Mouse (Mus musculus) ES-E14 (cell line): ENCODE results near the gene Plcb2. TPM values are rescaled to one million over a fixed set of nuclear protein-coding genes. Genes with fewer than 3 reads are reported as not detected.

ENCODE experiments used
- DNase-seq: peaks from one replicate; pipeline ENCODE4 v3.0.0-alpha.2; 2013; ENCODE audit warnings: low read depth, low spot score
- H3K27ac ChIP-seq: 2 replicates; pipeline ENCODE4 v1.5.1; 2012; ENCODE audit warnings: low read depth, mild to moderate bottlenecking, low read length, moderate library complexity, mixed read lengths; ENCODE audit not compliant: poor library complexity, insufficient read depth, severe bottlenecking
- H3K36me3 ChIP-seq: 2 replicates; pipeline ENCODE4 v1.6.1; 2012; ENCODE audit warnings: mild to moderate bottlenecking, low read length, moderate library complexity, mixed read lengths; ENCODE audit not compliant: control insufficient read depth, poor library complexity, insufficient read depth, severe bottlenecking
- H3K4me1 ChIP-seq, 2 experiments: fragments of 150-350 bp in 1 of 2; sonication (generic) in 1 of 2; 2 replicates each; pipeline ENCODE4 v1.6.1; 2012; ENCODE audit warnings: low read length in 2 of 2, mild to moderate bottlenecking in 1 of 2, mixed read lengths in 1 of 2; ENCODE audit not compliant: control insufficient read depth in 2 of 2, insufficient read depth in 2 of 2, poor library complexity in 1 of 2
- H3K4me3 ChIP-seq, 2 experiments: fragments of 150-350 bp in 1 of 2; sonication (generic) in 1 of 2; 2 replicates each; pipeline ENCODE4 v1.5.1; 2012; ENCODE audit warnings: low read length in 2 of 2, low read depth in 1 of 2, mild to moderate bottlenecking in 1 of 2, mixed read lengths in 1 of 2; ENCODE audit not compliant: insufficient read depth in 1 of 2, poor library complexity in 1 of 2, severe bottlenecking in 1 of 2
- H3K9ac ChIP-seq: 2 replicates; pipeline ENCODE4 v1.6.1; 2012; ENCODE audit warnings: low read depth, mild to moderate bottlenecking, low read length, mixed read lengths; ENCODE audit not compliant: poor library complexity, insufficient read depth, severe bottlenecking
- H3K9me3 ChIP-seq: fragments of 150-350 bp; sonication (generic); 2 replicates; pipeline ENCODE4 v1.6.1; 2012; ENCODE audit warnings: low read depth, mild to moderate bottlenecking, low read length; ENCODE audit not compliant: control insufficient read depth, insufficient read depth
- CHD2 ChIP-seq: IDR thresholded peaks from 2 replicates; pipeline ENCODE4 v1.6.1; 2014; ENCODE audit warnings: mild to moderate bottlenecking, low read depth, low read length, inconsistent platforms
- HCFC1 ChIP-seq: IDR thresholded peaks from 2 replicates; pipeline ENCODE4 v1.6.1; 2012; ENCODE audit warnings: low read length, inconsistent platforms, borderline replicate concordance; ENCODE audit not compliant: insufficient read depth
- MAFK ChIP-seq: IDR thresholded peaks from 2 replicates; pipeline ENCODE4 v1.6.1; 2014; ENCODE audit warnings: mild to moderate bottlenecking, low read depth, low read length, inconsistent platforms; ENCODE audit not compliant: insufficient read depth
- ZC3H11A ChIP-seq: IDR thresholded peaks from 2 replicates; pipeline ENCODE4 v1.6.1; 2012; ENCODE audit warnings: low read depth, mild to moderate bottlenecking, inconsistent platforms, low read length, borderline replicate concordance
- ZNF384 ChIP-seq: IDR thresholded peaks from 2 replicates; pipeline ENCODE4 v1.6.1; 2012; ENCODE audit warnings: low read depth, low read length, inconsistent platforms
- in situ Hi-C, 2 experiments: fragments of 600-800 bp; cut with MboI; formaldehyde crosslinking; loops; one replicate each; pipeline ENCODE4 v1.15.1; 2025; ENCODE audit warnings: low sequenced_read_pairs in 2 of 2, inconsistent platforms in 1 of 2; ENCODE audit not compliant: unreplicated experiment in 2 of 2
- total RNA-seq: library from RNA; depleted of rRNA; stranded (reverse); fragments of 300-350 nt; gene quantifications from 2 replicates; pipeline ENCODE4 v1.2.3, GENCODE M21; 2012

The Plcb2 gene
- total RNA-seq, 1 experiment = 0.09 TPM

- H3K9ac ChIP-seq = no peak overlapping the region
- no peak overlapping the region for H3K27ac ChIP-seq
- H3K4me3 ChIP-seq = peak overlapping the region; percentile 0 to 36; a peak in 1 of 4 replicates
- in situ Hi-C loops = no loop called here
- H3K9me3 ChIP-seq = no peaks in the 10 kb centered on the region
- TF ChIP-seq ZC3H11A = peak; percentile 51; the same call in 1 of the 2 replicates
- TF ChIP-seq MAFK = no peak
- H3K36me3 ChIP-seq = no peaks in the 10 kb centered on the region
- H3K4me1 ChIP-seq = peaks cover 2% of the 10 kb centered on the region in 2 experiments; a peak in 2 of 4 replicates
- no peak for DNase-seq
Measured at GRCm38 (mm10) chr2:118695677-118696232, 32.5 kb downstream of the Plcb2 start.

DNA sequence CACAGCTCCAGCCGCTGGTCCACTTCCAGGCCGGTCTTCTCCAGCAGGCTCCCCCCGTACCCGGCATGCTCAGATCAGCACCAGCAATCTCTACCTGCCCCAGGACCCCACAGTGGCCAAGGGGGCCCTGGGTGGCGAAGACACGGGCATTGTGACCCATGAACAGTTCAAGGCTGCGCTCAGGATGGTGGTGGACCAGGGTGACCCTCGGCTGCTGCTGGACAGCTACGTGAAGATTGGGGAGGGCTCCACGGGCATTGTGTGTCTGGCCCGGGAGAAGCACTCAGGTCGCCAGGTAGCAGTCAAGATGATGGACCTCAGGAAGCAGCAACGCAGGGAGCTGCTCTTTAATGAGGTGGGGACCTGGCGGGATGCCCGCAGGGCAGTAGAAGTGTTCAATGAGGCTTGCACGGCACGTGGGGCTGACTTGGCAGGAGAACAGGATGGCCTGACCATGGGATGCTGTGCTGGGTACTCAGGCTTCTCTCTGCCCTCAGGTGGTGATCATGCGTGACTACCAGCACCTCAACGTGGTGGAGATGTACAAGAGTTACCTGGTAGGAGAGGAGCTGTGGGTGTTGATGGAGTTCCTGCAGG is 34.8 kb downstream of the Plcb2 start:
- Histone ChIP-seq H3K4me1 (peaks cover 0 to 2% of the 10 kb centered on the region in 2 experiments; a peak in 1 of 4 replicates), H3K27ac (no peak overlapping the region), H3K9ac (no peak overlapping the region), H3K36me3 (no peaks in the 10 kb centered on the region), H3K4me3 (no peak overlapping the region), H3K9me3 (no peaks in the 10 kb centered on the region)
- in situ Hi-C loops = no loop called here
- TF ChIP-seq MAFK (no peak), ZC3H11A (no peak), CHD2 (no peak), ZNF384 (no peak), HCFC1 (no peak)
- no peak for DNase-seq

DNA sequence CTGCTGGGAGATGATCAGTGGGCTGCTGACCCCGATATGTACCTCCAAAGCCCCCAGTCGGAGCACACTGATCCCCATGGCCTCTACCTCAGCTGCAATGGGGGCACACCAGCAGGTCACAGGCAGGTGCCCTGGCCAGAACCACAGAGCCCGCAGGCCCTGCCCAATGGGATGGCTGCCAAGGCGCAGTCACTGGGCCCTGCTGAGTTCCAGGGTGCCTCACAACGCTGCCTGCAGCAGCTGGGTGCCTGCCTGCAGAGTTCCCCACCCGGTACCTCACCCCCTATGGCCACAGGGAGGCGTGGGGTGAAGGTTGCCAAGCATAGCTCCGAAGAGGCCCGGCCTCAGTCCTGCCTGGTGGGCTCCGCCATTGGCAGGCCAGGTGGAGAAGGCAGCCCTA is 38.4 kb downstream of the Plcb2 start:
- Histone ChIP-seq H3K4me3 (no peak overlapping the region), H3K4me1 (no peaks in the 10 kb centered on the region), H3K36me3 (no peaks in the 10 kb centered on the region), H3K27ac (no peak overlapping the region), H3K9me3 (no peaks in the 10 kb centered on the region), H3K9ac (no peak overlapping the region)
- DNase-seq = no peak
- TF ChIP-seq ZC3H11A (no peak), CHD2 (no peak), MAFK (no peak), ZNF384 (no peak), HCFC1 (no peak)
- in situ Hi-C loops = no loop called here

GRCm38 (mm10) chr2:118687791-118688190 is 40.4 kb downstream of the Plcb2 start:
- Histone ChIP-seq H3K36me3 (no peaks in the 10 kb centered on the region), H3K9ac (no peak overlapping the region), H3K27ac (no peak overlapping the region), H3K4me3 (no peak overlapping the region), H3K9me3 (no peaks in the 10 kb centered on the region), H3K4me1 (no peaks in the 10 kb centered on the region)
- TF ChIP-seq HCFC1 (no peak), ZC3H11A (no peak), CHD2 (no peak), MAFK (no peak)
- no peak for DNase-seq
- in situ Hi-C loops = no loop called here

GRCm38 (mm10) chr2:118686693-118687092 is 41.5 kb downstream of the Plcb2 start:
- H3K27ac ChIP-seq = no peak overlapping the region
- H3K4me3 ChIP-seq = no peak overlapping the region
- in situ Hi-C loops = no loop called here
- H3K9ac ChIP-seq = no peak overlapping the region
- no peaks in the 10 kb centered on the region for H3K4me1 ChIP-seq
- TF ChIP-seq HCFC1 (no peak), CHD2 (no peak), ZNF384 (no peak), MAFK (no peak), ZC3H11A (no peak)
- H3K36me3 ChIP-seq = no peaks in the 10 kb centered on the region
- no peak for DNase-seq
- no peaks in the 10 kb centered on the region for H3K9me3 ChIP-seq
